8 mouse cellular contexts compared by ENCODE assay signal in genomic region chr17:43629496-43630426, GRCm38 (mm10). TPM values are rescaled to one million over a fixed set of nuclear protein-coding genes. Genes with fewer than 3 reads are reported as not detected.
DNase-seq lines count a peak whose midpoint lies in the region; ATAC-seq and TF ChIP-seq lines count a peak whose summit lies in the region.

Gene Tdrd6, minus strand, starts transcription at chr17:43630299.

- peaks cover 11% of the 10 kb centered on the region for H3K4me1 ChIP-seq in kidney, postnatal 0 days (replicated peaks; ENCODE audit: insufficient read depth, low read length)
- peaks cover 20% of the 10 kb centered on the region for H3K4me1 ChIP-seq in embryonic facial prominence, embryonic 13.5 days
- peaks cover 11% of the 10 kb centered on the region for H3K4me1 ChIP-seq in intestine, embryonic 15.5 days (replicated peaks)

- 2% methylated on average over 82 of the region's 83 CpGs for WGBS in kidney, postnatal 0 days
- WGBS in embryonic facial prominence, embryonic 13.5 days = 2% methylated on average over 76 of the region's 83 CpGs
- WGBS in intestine, embryonic 15.5 days = 4% methylated on average over 82 of the region's 83 CpGs

- DNase-seq in kidney, postnatal 0 days (ENCODE audit: low spot score) = peak; percentile 14
- no peak for DNase-seq in kidney, adult 8-10 months
- peak; percentile 59 for DNase-seq in ZHBTc4 (ENCODE audit: low read depth, low spot score)
- DNase-seq in neural tube, embryonic 10.5 days (ENCODE audit: extremely low spot score, low spot score) = peak; percentile 65
- DNase-seq in cerebellum, adult 9-10 months = no peak

- peak within 1 kb of the TSS; percentile 31 for H3K4me3 ChIP-seq in kidney, postnatal 0 days (replicated peaks; ENCODE audit: low read depth, low read length)
- H3K4me3 ChIP-seq in embryonic facial prominence, embryonic 13.5 days = peak within 1 kb of the TSS; percentile 48
- H3K4me3 ChIP-seq in intestine, embryonic 15.5 days (replicated peaks) = peak within 1 kb of the TSS; percentile 41

- H3K9ac ChIP-seq in kidney, postnatal 0 days (ENCODE audit: low read depth, low read length) = 0 out of 2 replicates have a peak within 1 kb of the TSS, but pooled peaks have one; percentile 27
- H3K9ac ChIP-seq in embryonic facial prominence, embryonic 13.5 days = peak within 1 kb of the TSS; percentile 53
- H3K9ac ChIP-seq in intestine, embryonic 15.5 days = peak within 1 kb of the TSS; percentile 26; the same call in 1 of the 2 replicates

- H3K36me3 ChIP-seq in kidney, postnatal 0 days (ENCODE audit: insufficient read depth, low read length) = no peaks in the 10 kb centered on the region
- no peaks in the 10 kb centered on the region for H3K36me3 ChIP-seq in embryonic facial prominence, embryonic 13.5 days
- no peaks in the 10 kb centered on the region for H3K36me3 ChIP-seq in intestine, embryonic 15.5 days

- TF ChIP-seq CTCF in kidney, postnatal 0 days (IDR thresholded peaks at IDR 0.05; ENCODE audit: low read depth) = no peak

- ATAC-seq in kidney, postnatal 0 days (replicated peaks; ENCODE audit: low FRiP score, low read depth) = peak; percentile 33
- ATAC-seq in embryonic facial prominence, embryonic 13.5 days (ENCODE audit: insufficient number of reproducible peaks, insufficient read depth, low FRiP score, low TSS enrichment, low read depth) = peak; percentile 52; the same call in 1 of the 2 replicates
- peak; percentile 70 for ATAC-seq in intestine, embryonic 15.5 days
- no peak for ATAC-seq in erythroid progenitor cell, adult 5-6 weeks (replicated peaks; ENCODE audit: low FRiP score, poor library complexity, severe bottlenecking)

- no peaks in the 10 kb centered on the region for H3K9me3 ChIP-seq in kidney, postnatal 0 days (replicated peaks; ENCODE audit: low read length)
- H3K9me3 ChIP-seq in embryonic facial prominence, embryonic 13.5 days = peaks cover 5% of the 10 kb centered on the region
- no peaks in the 10 kb centered on the region for H3K9me3 ChIP-seq in intestine, embryonic 15.5 days

- peaks cover 15% of the 10 kb centered on the region for H3K27me3 ChIP-seq in kidney, postnatal 0 days (ENCODE audit: insufficient read depth, low read length)
- peaks cover 51% of the 10 kb centered on the region for H3K27me3 ChIP-seq in embryonic facial prominence, embryonic 13.5 days
- H3K27me3 ChIP-seq in intestine, embryonic 15.5 days (replicated peaks) = peaks cover 34% of the 10 kb centered on the region

- H3K27ac ChIP-seq in kidney, postnatal 0 days = no peak within 1 kb of the TSS
- H3K27ac ChIP-seq in embryonic facial prominence, embryonic 13.5 days = no peak within 1 kb of the TSS
- H3K27ac ChIP-seq in intestine, embryonic 15.5 days = no peak within 1 kb of the TSS

- peak within 1 kb of the TSS; percentile 60 for H3K4me2 ChIP-seq in kidney, postnatal 0 days (ENCODE audit: low read length)
- H3K4me2 ChIP-seq in embryonic facial prominence, embryonic 13.5 days = peak within 1 kb of the TSS; percentile 87
- peak within 1 kb of the TSS; percentile 88 for H3K4me2 ChIP-seq in intestine, embryonic 15.5 days (replicated peaks)

RNA-seq across cellular contexts. Expression of gene Tdrd6, which starts in this region (rescaled TPM):
- polyA plus RNA-seq in kidney, postnatal 0 days (2015; fragmentation: Nextera tagmentation; extraction: Ambion mirVana) = 0.26 and 0.58 TPM in 2 replicates
- 0.29 and 0.42 TPM in 2 replicates for polyA plus RNA-seq in embryonic facial prominence, embryonic 13.5 days (2015; fragmentation: Nextera tagmentation; extraction: Ambion mirVana)
- polyA plus RNA-seq in intestine, embryonic 15.5 days (2015; fragmentation: Nextera tagmentation; extraction: Ambion mirVana) = 0.46 and 0.73 TPM in 2 replicates
- not detected in 2 replicates for total RNA-seq in erythroid progenitor cell, adult 5-6 weeks (2015; ENCODE audit: low replicate concordance)
- 0.13 TPM in 1 of 2 replicates, not detected in the other for total RNA-seq in erythroid progenitor cell, adult 5-6 weeks (2017; ENCODE audit: low replicate concordance)

Comparison
In these comparisons a context has a peak if more than half of its experiments do, and no peak if none do; other contexts are left out.
1. Peak in DNase-seq, ATAC-seq, H3K4me3 ChIP-seq, H3K9ac ChIP-seq and H3K4me2 ChIP-seq in kidney, postnatal 0 days; RNA of the gene not detected or under 1 TPM.
2. Peak in ATAC-seq, H3K4me3 ChIP-seq, H3K9ac ChIP-seq and H3K4me2 ChIP-seq in embryonic facial prominence, embryonic 13.5 days; RNA of the gene not detected or under 1 TPM.
3. Peak in ATAC-seq, H3K4me3 ChIP-seq, H3K9ac ChIP-seq and H3K4me2 ChIP-seq in intestine, embryonic 15.5 days; RNA of the gene not detected or under 1 TPM.
4. DNase-seq: peak in ZHBTc4 (single experiment) and neural tube, embryonic 10.5 days (single experiment); none in kidney, adult 8-10 months (0 of 2) and cerebellum, adult 9-10 months (single experiment).
5. Peak in every context shown above with its lines, with median percentiles within 50 percentile points of each other: H3K4me2 ChIP-seq, H3K4me3 ChIP-seq and H3K9ac ChIP-seq.